Mouse (Mus musculus): ENCODE results near the gene Nfe2l2. TPM values are rescaled to one million over a fixed set of nuclear protein-coding genes. Genes with fewer than 3 reads are reported as not detected.

Nfe2l2 gene
- polyA plus RNA-seq, 1 experiment from 2014 or later, result 28.5 TPM

- WGBS, result 52% methylated on average over 12 of the region's 12 CpGs
- Histone ChIP-seq H3K9ac (ENCODE audit: low read depth, low read length) (no peak overlapping the region), H3K36me3 (ENCODE audit: control insufficient read depth, insufficient read depth, low read length) (no peaks in the 10 kb centered on the region), H3K27ac (ENCODE audit: low read depth, low read length) (no peak overlapping the region), H3K9me3 (ENCODE audit: control insufficient read depth, low read length) (no peaks in the 10 kb centered on the region), H3K4me1 (replicated peaks; ENCODE audit: control insufficient read depth, insufficient read depth, low read length) (no peaks in the 10 kb centered on the region), H3K4me2 (replicated peaks; ENCODE audit: low read depth, low read length) (no peak overlapping the region), H3K4me3 (ENCODE audit: low read depth, low read length) (no peak overlapping the region), H3K27me3 (ENCODE audit: control insufficient read depth, insufficient read depth, low read length) (no peaks in the 10 kb centered on the region)
- ATAC-seq (ENCODE audit: low FRiP score) (no peak), DNase-seq (ENCODE audit: low spot score) (peak; percentile 31)
Observed at GRCm38 (mm10) chr2:75716046-75717016, 11.9 kb upstream of the Nfe2l2 start.

DNA sequence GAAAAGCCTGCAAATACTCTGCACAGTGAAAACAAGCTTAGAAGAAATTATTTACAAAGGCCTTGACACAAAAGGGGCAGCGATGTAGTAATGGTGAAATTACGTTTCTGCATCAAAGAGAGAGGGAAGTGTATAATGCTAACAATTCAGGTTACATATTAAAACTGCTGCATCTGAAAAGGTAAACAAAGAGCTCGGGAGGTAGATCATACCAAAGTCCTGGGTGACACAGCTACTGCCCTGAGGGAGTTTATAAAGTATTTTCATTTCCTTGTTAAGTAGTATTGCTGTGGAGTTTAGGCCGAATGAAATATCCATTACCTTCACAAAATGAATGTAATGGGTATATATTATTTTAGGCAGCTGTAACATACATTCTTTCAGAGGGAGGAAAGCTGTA is 10.3 kb upstream of the Nfe2l2 start:
- Histone ChIP-seq H3K36me3 (ENCODE audit: control insufficient read depth, insufficient read depth, low read length) (no peaks in the 10 kb centered on the region), H3K27me3 (ENCODE audit: control insufficient read depth, insufficient read depth, low read length) (no peaks in the 10 kb centered on the region), H3K9me3 (ENCODE audit: control insufficient read depth, low read length) (no peaks in the 10 kb centered on the region), H3K4me1 (replicated peaks; ENCODE audit: control insufficient read depth, insufficient read depth, low read length) (no peaks in the 10 kb centered on the region), H3K27ac (ENCODE audit: low read depth, low read length) (no peak overlapping the region), H3K9ac (ENCODE audit: low read depth, low read length) (no peak overlapping the region), H3K4me2 (replicated peaks; ENCODE audit: low read depth, low read length) (no peak overlapping the region), H3K4me3 (ENCODE audit: low read depth, low read length) (no peak overlapping the region)
- DNase-seq (ENCODE audit: low spot score) (no peak), ATAC-seq (ENCODE audit: low FRiP score) (no peak)
- whole genome bisulfite sequencing, result 79% methylated on average over 4 of the region's 4 CpGs

GRCm38 (mm10) chr2:75713083-75713482 is 8.6 kb upstream of the Nfe2l2 start:
- H3K27me3 ChIP-seq (ENCODE audit: control insufficient read depth, insufficient read depth, low read length), result no peaks in the 10 kb centered on the region
- H3K4me3 ChIP-seq (ENCODE audit: low read depth, low read length), result no peak overlapping the region
- H3K9me3 ChIP-seq (ENCODE audit: control insufficient read depth, low read length), result no peaks in the 10 kb centered on the region
- H3K36me3 ChIP-seq (ENCODE audit: control insufficient read depth, insufficient read depth, low read length), result no peaks in the 10 kb centered on the region
- no peaks in the 10 kb centered on the region for H3K4me1 ChIP-seq (replicated peaks; ENCODE audit: control insufficient read depth, insufficient read depth, low read length)
- no peak overlapping the region for H3K27ac ChIP-seq (ENCODE audit: low read depth, low read length)
- ATAC-seq (ENCODE audit: low FRiP score) (no peak), DNase-seq (ENCODE audit: low spot score) (no peak)
- H3K4me2 ChIP-seq (replicated peaks; ENCODE audit: low read depth, low read length), result no peak overlapping the region
- no peak overlapping the region for H3K9ac ChIP-seq (ENCODE audit: low read depth, low read length)
- 94% methylated on average over 3 of the region's 3 CpGs for WGBS

DNA sequence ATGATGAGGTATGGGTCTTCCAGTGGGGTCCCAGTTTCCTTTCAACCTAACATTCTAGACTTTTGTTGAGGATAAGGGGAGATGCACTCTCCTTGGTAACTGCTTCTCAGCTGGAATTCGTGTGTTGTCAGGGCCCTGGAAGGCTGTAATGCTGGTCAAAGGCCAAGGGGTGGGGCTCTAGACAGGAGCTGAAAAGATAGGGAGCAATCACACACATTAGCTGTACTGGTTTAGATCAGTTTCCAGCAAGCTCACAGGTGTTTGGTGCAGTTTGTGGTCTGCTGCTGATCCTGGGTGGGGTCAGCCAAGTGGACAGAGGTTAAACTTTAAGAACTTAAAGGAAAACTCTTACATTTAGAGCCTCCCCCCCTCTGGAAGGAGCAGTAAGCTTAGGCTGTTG is 3.0 kb upstream of the Nfe2l2 start:
- Histone ChIP-seq H3K4me1 (replicated peaks; ENCODE audit: control insufficient read depth, insufficient read depth, low read length) (peaks cover 5% of the 10 kb centered on the region), H3K27me3 (ENCODE audit: control insufficient read depth, insufficient read depth, low read length) (no peaks in the 10 kb centered on the region), H3K4me3 (ENCODE audit: low read depth, low read length) (no peak overlapping the region), H3K36me3 (ENCODE audit: control insufficient read depth, insufficient read depth, low read length) (no peaks in the 10 kb centered on the region), H3K27ac (ENCODE audit: low read depth, low read length) (no peak overlapping the region), H3K9ac (ENCODE audit: low read depth, low read length) (no peak overlapping the region), H3K4me2 (replicated peaks; ENCODE audit: low read depth, low read length) (no peak overlapping the region), H3K9me3 (ENCODE audit: control insufficient read depth, low read length) (no peaks in the 10 kb centered on the region)
- ATAC-seq (ENCODE audit: low FRiP score) (no peak), DNase-seq (ENCODE audit: low spot score) (no peak)
- 13% methylated on average over 1 of the region's 1 CpGs for WGBS

- DNase-seq (ENCODE audit: low spot score), result no peak
- Histone ChIP-seq H3K27me3 (ENCODE audit: control insufficient read depth, insufficient read depth, low read length) (no peaks in the 10 kb centered on the region), H3K27ac (ENCODE audit: low read depth, low read length) (no peak overlapping the region), H3K9me3 (ENCODE audit: control insufficient read depth, low read length) (no peaks in the 10 kb centered on the region), H3K4me2 (replicated peaks; ENCODE audit: low read depth, low read length) (no peak overlapping the region), H3K9ac (ENCODE audit: low read depth, low read length) (no peak overlapping the region), H3K4me3 (ENCODE audit: low read depth, low read length) (no peak overlapping the region), H3K4me1 (replicated peaks; ENCODE audit: control insufficient read depth, insufficient read depth, low read length) (peaks cover 5% of the 10 kb centered on the region), H3K36me3 (ENCODE audit: control insufficient read depth, insufficient read depth, low read length) (no peaks in the 10 kb centered on the region)
- WGBS, result 77% methylated on average over 5 of the region's 5 CpGs
- no peak for ATAC-seq (ENCODE audit: low FRiP score)
Observed at GRCm38 (mm10) chr2:75706435-75706834, 2.0 kb upstream of the Nfe2l2 start.

- ATAC-seq (ENCODE audit: low FRiP score) (peak; percentile 6; the same call in 1 of the 2 replicates), DNase-seq (ENCODE audit: low spot score) (peak; percentile 61)
- Histone ChIP-seq H3K9ac (ENCODE audit: low read depth, low read length) (peak overlapping the region; percentile 56), H3K4me2 (replicated peaks; ENCODE audit: low read depth, low read length) (peak overlapping the region; percentile 79), H3K36me3 (ENCODE audit: control insufficient read depth, insufficient read depth, low read length) (no peaks in the 10 kb centered on the region), H3K27ac (ENCODE audit: low read depth, low read length) (peak overlapping the region; percentile 89; the same call in 1 of the 2 replicates), H3K4me3 (ENCODE audit: low read depth, low read length) (peak overlapping the region; percentile 48), H3K27me3 (ENCODE audit: control insufficient read depth, insufficient read depth, low read length) (no peaks in the 10 kb centered on the region), H3K4me1 (replicated peaks; ENCODE audit: control insufficient read depth, insufficient read depth, low read length) (peaks cover 5% of the 10 kb centered on the region), H3K9me3 (ENCODE audit: control insufficient read depth, low read length) (no peaks in the 10 kb centered on the region)
- 33% methylated on average over 19 of the region's 19 CpGs for WGBS
Observed at GRCm38 (mm10) chr2:75705162-75705752, 816 bp upstream of the Nfe2l2 start.

GRCm38 (mm10) chr2:75703375-75704181 is 863 bp downstream of the Nfe2l2 start:
- H3K4me2 ChIP-seq (replicated peaks; ENCODE audit: low read depth, low read length), result peak overlapping the region; percentile 79
- no peaks in the 10 kb centered on the region for H3K36me3 ChIP-seq (ENCODE audit: control insufficient read depth, insufficient read depth, low read length)
- H3K27me3 ChIP-seq (ENCODE audit: control insufficient read depth, insufficient read depth, low read length), result no peaks in the 10 kb centered on the region
- H3K9ac ChIP-seq (ENCODE audit: low read depth, low read length), result peak overlapping the region; percentile 56
- peaks cover 5% of the 10 kb centered on the region for H3K4me1 ChIP-seq (replicated peaks; ENCODE audit: control insufficient read depth, insufficient read depth, low read length)
- DNase-seq (ENCODE audit: low spot score), result peak; percentile 96
- under 1% methylated on average over 59 of the region's 62 CpGs for WGBS
- H3K9me3 ChIP-seq (ENCODE audit: control insufficient read depth, low read length), result no peaks in the 10 kb centered on the region
- ATAC-seq (ENCODE audit: low FRiP score), result peak; percentile 82
- peak overlapping the region; percentile 48 for H3K4me3 ChIP-seq (ENCODE audit: low read depth, low read length)
- peak overlapping the region; percentile 89 for H3K27ac ChIP-seq (ENCODE audit: low read depth, low read length)

- Histone ChIP-seq H3K27me3 (ENCODE audit: control insufficient read depth, insufficient read depth, low read length) (no peaks in the 10 kb centered on the region), H3K36me3 (ENCODE audit: control insufficient read depth, insufficient read depth, low read length) (no peaks in the 10 kb centered on the region), H3K9ac (ENCODE audit: low read depth, low read length) (no peak overlapping the region), H3K9me3 (ENCODE audit: control insufficient read depth, low read length) (no peaks in the 10 kb centered on the region), H3K4me2 (replicated peaks; ENCODE audit: low read depth, low read length) (peak overlapping the region; percentile 79; the same call in 1 of the 2 replicates), H3K27ac (ENCODE audit: low read depth, low read length) (no peak overlapping the region), H3K4me1 (replicated peaks; ENCODE audit: control insufficient read depth, insufficient read depth, low read length) (peaks cover 5% of the 10 kb centered on the region), H3K4me3 (ENCODE audit: low read depth, low read length) (peak overlapping the region; percentile 48; the same call in 1 of the 2 replicates)
- DNase-seq (ENCODE audit: low spot score), result no peak
- WGBS, result 47% methylated on average over 5 of the region's 5 CpGs
- ATAC-seq (ENCODE audit: low FRiP score), result no peak
Observed at GRCm38 (mm10) chr2:75702588-75702976, 1.9 kb downstream of the Nfe2l2 start.
